Mouse (Mus musculus) spleen, adult 2 months (tissue): ENCODE results near the gene Etl4.

ENCODE experiments used
- CTCF ChIP-seq: fragments of 200-500 bp; IDR thresholded peaks from 2 replicates; pipeline ENCODE4 v1.5.1; 2011; ENCODE audit warnings: mild to moderate bottlenecking, inconsistent platforms; ENCODE audit not compliant: insufficient read depth, insufficient read length, insufficient replicate concordance; ENCODE audit errors: extremely low read depth
- POLR2A ChIP-seq: fragments of 200-500 bp; IDR thresholded peaks from 2 replicates; pipeline ENCODE4 v1.6.1; 2011; ENCODE audit warnings: low read depth, low read length, inconsistent platforms

GRCm38 (mm10) chr2:20037671-20038070, 128.1 kb downstream of the Etl4 start:
- TF ChIP-seq CTCF (no peak), POLR2A (no peak)
